Mouse (Mus musculus) adrenal gland, adult (tissue): ENCODE data around the gene Lrrc14b.

ENCODE experiments used
- DNase-seq, 2 experiments: peaks; one replicate each; pipeline ENCODE4 v3.0.0; 2022 to 2023; ENCODE audit warnings: low spot score in 1 of 2; ENCODE audit not compliant: inconsistent age in 2 of 2

Gene Lrrc14b

GRCm38 (mm10) chr13:74363859-74364235 lies at the start of gene Lrrc14b:
Lrrc14b (minus strand) TSS chr13:74364005.
- DNase-seq, result peak; percentile 54 to 78

- DNase-seq, result peak; percentile 61 to 79
These were observed 35.6 kb upstream of the Lrrc14b start, which contains the start of gene Ftl1-ps1 for GRCm38 (mm10) chr13:74399298-74399839. Ftl1-ps1 (plus strand) TSS chr13:74399694.

GRCm38 (mm10) chr13:74391156-74391555 lies 27.4 kb upstream of the Lrrc14b start:
- peak in 1 of 2 experiments; percentile 33 for DNase-seq

GRCm38 (mm10) chr13:74390371-74390990 lies 26.7 kb upstream of the Lrrc14b start, which contains the start of gene Zfp72:
Zfp72 (minus strand) TSS chr13:74390836.
- peak; percentile 77 to 94 for DNase-seq

- DNase-seq, result no peak
These were observed 25.9 kb upstream of the Lrrc14b start for GRCm38 (mm10) chr13:74389730-74390129.

GRCm38 (mm10) chr13:74382289-74382688 lies 18.5 kb upstream of the Lrrc14b start:
- DNase-seq, result no peak

GRCm38 (mm10) chr13:74381533-74382276 lies 17.9 kb upstream of the Lrrc14b start:
- no peak for DNase-seq

GRCm38 (mm10) chr13:74363176-74363858 lies 488 bp downstream of the Lrrc14b start:
- no peak for DNase-seq

- DNase-seq, result no peak
These were observed 1.6 kb downstream of the Lrrc14b start for GRCm38 (mm10) chr13:74362218-74362617.

- no peak for DNase-seq
These were observed 7.3 kb downstream of the Lrrc14b start for GRCm38 (mm10) chr13:74356491-74356890.

GRCm38 (mm10) chr13:74350435-74350906 lies 13.3 kb downstream of the Lrrc14b start:
- no peak for DNase-seq

- peak; percentile 96 to 99 for DNase-seq
These were observed 14.0 kb downstream of the Lrrc14b start, which contains the start of the genes Sdha and Ccdc127 for GRCm38 (mm10) chr13:74349566-74350434. Sdha (minus strand) TSS chr13:74350280. Ccdc127 (plus strand) TSS chr13:74350309.

- peak; percentile 28 to 78 for DNase-seq
These were observed 22.8 kb downstream of the Lrrc14b start for GRCm38 (mm10) chr13:74341036-74341435.

- no peak for DNase-seq
These were observed 34.5 kb downstream of the Lrrc14b start for GRCm38 (mm10) chr13:74329321-74329720.

GRCm38 (mm10) chr13:74317170-74317849 lies 46.5 kb downstream of the Lrrc14b start, which contains the start of gene Pdcd6:
Pdcd6 (minus strand) TSS chr13:74317580.
- peak; percentile 98 for DNase-seq

GRCm38 (mm10) chr13:74316789-74317169 lies 47.0 kb downstream of the Lrrc14b start:
- no peak for DNase-seq

- DNase-seq, result no peak
These were observed 47.4 kb downstream of the Lrrc14b start for GRCm38 (mm10) chr13:74316386-74316785.

- DNase-seq, result peak in 1 of 2 experiments; percentile 45
These were observed 49.2 kb downstream of the Lrrc14b start for GRCm38 (mm10) chr13:74314616-74315015.
